Mouse (Mus musculus) testis, adult 10 weeks (tissue): ENCODE results near the gene Olfr1002. TPM values are rescaled to one million over a fixed set of nuclear protein-coding genes. Genes with fewer than 3 reads are reported as not detected.

Experiments
- polyA plus RNA-seq: library from polyadenylated mRNA; stranded (reverse); fragments of 350-450 nt; fragmentation: Illumina TruSeq; extraction: RNeasy Lipid Tissue Mini Kit (QIAGEN cat#74804); gene quantifications from one replicate; pipeline ENCODE4 v1.2.3, GENCODE M21; 2014; ENCODE audit warnings: low read depth, low replicate concordance

The Olfr1002 gene
- polyA plus RNA-seq = not detected

GRCm38 (mm10) chr2:85650604-85651003, at the start of gene Olfr1002:
TSS of gene Olfr1002 (minus strand) at chr2:85650704.

GRCm38 (mm10) chr2:85689131-85689530, 38.6 kb upstream of the Olfr1002 start, which contains the start of gene Olfr1008:
TSS of gene Olfr1008 (plus strand) at chr2:85689431.

GRCm38 (mm10) chr2:85678667-85679066, 28.2 kb upstream of the Olfr1002 start, which contains the start of gene Olfr1006:
TSS of gene Olfr1006 (minus strand) at chr2:85678767.

GRCm38 (mm10) chr2:85664355-85664754, 13.9 kb upstream of the Olfr1002 start, which contains the start of gene Olfr154:
TSS of gene Olfr154 (minus strand) at chr2:85664455.

GRCm38 (mm10) chr2:85611803-85612202, 38.7 kb downstream of the Olfr1002 start, which contains the start of gene Olfr1000:
TSS of gene Olfr1000 (minus strand) at chr2:85611903.

Other genes with a start within 250 kb of the Olfr1002 start
- not detected for gene Olfr992, start 241.2 kb downstream of the Olfr1002 start, polyA plus RNA-seq
- not detected for gene Olfr993, start 235.8 kb downstream of the Olfr1002 start, polyA plus RNA-seq
- not detected for gene Olfr994, start 214.3 kb downstream of the Olfr1002 start, polyA plus RNA-seq
- gene Olfr995, start 207.1 kb downstream of the Olfr1002 start, polyA plus RNA-seq = not detected
- not detected for gene 4833423E24Rik, start 131.7 kb downstream of the Olfr1002 start, polyA plus RNA-seq
- not detected for gene Olfr996, start 71.5 kb downstream of the Olfr1002 start, polyA plus RNA-seq
- gene Olfr998, start 61.8 kb downstream of the Olfr1002 start, polyA plus RNA-seq = not detected
- not detected for gene Olfr1000, start 38.8 kb downstream of the Olfr1002 start, polyA plus RNA-seq
- gene Olfr154, start 13.8 kb upstream of the Olfr1002 start, polyA plus RNA-seq = not detected
- gene Olfr1006, start 28.1 kb upstream of the Olfr1002 start, polyA plus RNA-seq = not detected
- not detected for gene Olfr1008, start 38.7 kb upstream of the Olfr1002 start, polyA plus RNA-seq
- gene Olfr1009, start 64.7 kb upstream of the Olfr1002 start, polyA plus RNA-seq = not detected
- gene Olfr1012, start 112.1 kb upstream of the Olfr1002 start, polyA plus RNA-seq = not detected
- 0.07 TPM for gene Olfr1013, start 116.4 kb upstream of the Olfr1002 start, polyA plus RNA-seq
- gene Olfr1014, start 122.0 kb upstream of the Olfr1002 start, polyA plus RNA-seq = not detected
- not detected for gene Olfr1015, start 131.3 kb upstream of the Olfr1002 start, polyA plus RNA-seq
- gene Olfr1016, start 151.8 kb upstream of the Olfr1002 start, polyA plus RNA-seq = not detected
- gene Olfr1018, start 167.8 kb upstream of the Olfr1002 start, polyA plus RNA-seq = not detected
- gene Olfr1019, start 194.8 kb upstream of the Olfr1002 start, polyA plus RNA-seq = not detected
- gene Olfr1020, start 196.3 kb upstream of the Olfr1002 start, polyA plus RNA-seq = not detected
- not detected for gene Olfr1022, start 217.9 kb upstream of the Olfr1002 start, polyA plus RNA-seq
- gene Olfr1023, start 234.9 kb upstream of the Olfr1002 start, polyA plus RNA-seq = not detected